Mouse (Mus musculus): ENCODE measurements at regions not wholly inside any gene's neighbourhood (a gene's known extent, or its start where the extent isn't known, plus 50 kb on each side); places are given as distances from the start of the nearest gene placed in this dataset.

DNA sequence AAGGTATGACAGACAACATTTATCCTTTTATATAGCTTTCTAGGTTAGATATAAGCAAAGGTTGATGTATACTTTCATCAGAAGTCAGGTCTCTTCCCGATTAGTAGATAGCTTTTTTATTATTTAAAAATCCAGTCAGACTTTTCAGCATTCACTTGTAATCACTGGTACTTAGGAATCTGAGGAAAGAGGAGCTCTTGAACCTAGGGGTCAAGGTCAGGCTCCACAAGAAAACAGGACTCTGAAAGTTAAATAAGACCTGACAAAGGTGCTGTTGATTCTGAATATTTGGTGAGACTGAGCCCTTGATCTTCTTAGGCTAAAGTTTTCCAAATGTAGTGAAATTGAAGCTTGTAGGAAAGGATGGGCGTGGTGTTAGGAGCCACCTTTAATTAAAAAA, 561.0 kb upstream of the A830018L16Rik start:
- H3K4me3 ChIP-seq (replicated peaks in 1 of 3; ENCODE audit: low read depth in 2 of 3, low read length in 2 of 3, poor library complexity in 1 of 3), result no peak overlapping the region
- no peak overlapping the region for H3K4me2 ChIP-seq (ENCODE audit: insufficient read depth, low read depth, poor library complexity, severe bottlenecking)
- no peak overlapping the region for H3K9ac ChIP-seq (ENCODE audit: insufficient read depth, low read depth)
- no peaks in the 10 kb centered on the region for H3K79me2 ChIP-seq (replicated peaks; ENCODE audit: control insufficient read depth, extremely low read depth, insufficient read depth, poor library complexity, severe bottlenecking)
- no peaks in the 10 kb centered on the region for H3K36me3 ChIP-seq (replicated peaks in 1 of 2; ENCODE audit: control insufficient read depth in 1 of 2, insufficient read depth in 1 of 2, low read length in 1 of 2)
- no peak for DNase-seq (ENCODE audit: extremely low read depth)
- TF ChIP-seq ZKSCAN1 (IDR thresholded peaks at IDR 0.05; ENCODE audit: borderline replicate concordance, low read depth, low read length) (no peak), CTCF (conservative IDR thresholded peaks at IDR 0.05 in 1 of 2, IDR thresholded peaks at IDR 0.05 in 1 of 2; ENCODE audit: low read depth in 2 of 2, low read length in 2 of 2) (no peak), ETS1 (conservative IDR thresholded peaks at IDR 0.05; ENCODE audit: low read depth, low read length) (no peak), BHLHE40 (IDR thresholded peaks at IDR 0.05; ENCODE audit: low read depth, low read length) (no peak), USF1 (IDR thresholded peaks at IDR 0.05; ENCODE audit: low read depth, low read length) (no peak), MAZ (IDR thresholded peaks at IDR 0.05; ENCODE audit: low read depth, low read length) (no peak), SIN3A (IDR thresholded peaks at IDR 0.05; ENCODE audit: low read length) (no peak), MYC (IDR thresholded peaks at IDR 0.05; ENCODE audit: low read depth, low read length) (no peak)
- H3K27me3 ChIP-seq (replicated peaks), result no peaks in the 10 kb centered on the region
- H3K4me1 ChIP-seq (ENCODE audit: control insufficient read depth in 1 of 2, insufficient read depth in 2 of 2), result no peaks in the 10 kb centered on the region
- in situ Hi-C loops (cut with MboI; ENCODE audit: low pct_ligation_motif_present, low pct_unique_long_range_greater_than_20kb, low sequenced_read_pairs), result no loop called here
- no peak overlapping the region for H3K27ac ChIP-seq (ENCODE audit: insufficient read depth, low read depth)
- H3K9me3 ChIP-seq (replicated peaks; ENCODE audit: low read length), result no peaks in the 10 kb centered on the region
- dilution Hi-C loops (cut with MboI; ENCODE audit: extremely low pct_ligation_motif_present, extremely low pct_unique_long_range_greater_than_20kb, low sequenced_read_pairs), result no loop called here

DNA sequence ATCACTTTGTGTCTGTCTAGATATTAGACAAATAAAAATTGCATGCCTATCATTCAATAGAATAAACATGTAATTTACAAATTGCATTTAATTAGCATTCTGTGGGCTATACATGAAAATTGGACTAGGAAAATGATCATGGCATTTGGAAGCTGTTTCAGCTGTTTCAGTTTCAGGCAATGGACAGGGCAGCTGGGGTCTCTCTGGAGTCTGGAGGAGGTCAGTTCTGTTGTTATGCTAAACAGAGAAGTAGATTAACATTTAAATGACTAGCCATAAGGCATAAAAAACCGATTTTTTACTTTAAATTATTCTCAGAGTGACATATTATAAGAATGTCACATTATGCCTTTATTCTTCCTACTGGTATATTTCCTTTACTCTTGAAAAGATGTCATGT, 559.4 kb upstream of the A830018L16Rik start:
- no peak for DNase-seq (ENCODE audit: extremely low read depth)
- dilution Hi-C loops (cut with MboI; ENCODE audit: extremely low pct_ligation_motif_present, extremely low pct_unique_long_range_greater_than_20kb, low sequenced_read_pairs) (no loop called here), in situ Hi-C loops (cut with MboI; ENCODE audit: low pct_ligation_motif_present, low pct_unique_long_range_greater_than_20kb, low sequenced_read_pairs) (no loop called here)
- TF ChIP-seq RAD21 (IDR thresholded peaks at IDR 0.05; ENCODE audit: low read depth, low read length), result no peak
- no peak for TF ChIP-seq GABPA (IDR thresholded peaks at IDR 0.05; ENCODE audit: insufficient replicate concordance, low read depth, low read length)
- no peak for TF ChIP-seq ZNF384 (IDR thresholded peaks at IDR 0.05; ENCODE audit: low read depth, low read length)
- TF ChIP-seq ELF1 (IDR thresholded peaks at IDR 0.05; ENCODE audit: low read depth, low read length), result no peak
- TF ChIP-seq ZC3H11A (IDR thresholded peaks at IDR 0.05; ENCODE audit: low read depth, low read length), result no peak
- TF ChIP-seq BHLHE40 (IDR thresholded peaks at IDR 0.05; ENCODE audit: low read depth, low read length), result no peak
- H3K4me2 ChIP-seq (ENCODE audit: insufficient read depth, low read depth, poor library complexity, severe bottlenecking), result no peak overlapping the region
- no peaks in the 10 kb centered on the region for H3K9me3 ChIP-seq (replicated peaks; ENCODE audit: low read length)
- no peaks in the 10 kb centered on the region for H3K79me2 ChIP-seq (replicated peaks; ENCODE audit: control insufficient read depth, extremely low read depth, insufficient read depth, poor library complexity, severe bottlenecking)
- H3K36me3 ChIP-seq (replicated peaks in 1 of 2; ENCODE audit: control insufficient read depth in 1 of 2, insufficient read depth in 1 of 2, low read length in 1 of 2), result no peaks in the 10 kb centered on the region
- no peak overlapping the region for H3K4me3 ChIP-seq (replicated peaks in 1 of 3; ENCODE audit: low read depth in 2 of 3, low read length in 2 of 3, poor library complexity in 1 of 3)
- H3K4me1 ChIP-seq (ENCODE audit: control insufficient read depth in 1 of 2, insufficient read depth in 2 of 2), result no peaks in the 10 kb centered on the region
- no peak overlapping the region for H3K27ac ChIP-seq (ENCODE audit: insufficient read depth, low read depth)
- no peaks in the 10 kb centered on the region for H3K27me3 ChIP-seq (replicated peaks)
- H3K9ac ChIP-seq (ENCODE audit: insufficient read depth, low read depth), result no peak overlapping the region

GRCm38 (mm10) chr1:10871163-10871853, 542.6 kb upstream of the A830018L16Rik start:
- dilution Hi-C loops (cut with MboI; ENCODE audit: extremely low pct_ligation_motif_present, extremely low pct_unique_long_range_greater_than_20kb, low sequenced_read_pairs), result no loop called here

More at GRCm38 (mm10) chr1:10871163-10871853, 542.6 kb upstream of the A830018L16Rik start:
- Histone ChIP-seq H3K36me3 (replicated peaks in 1 of 2; ENCODE audit: control insufficient read depth in 1 of 2, insufficient read depth in 1 of 2, low read length in 1 of 2) (no peaks in the 10 kb centered on the region), H3K4me3 (replicated peaks in 1 of 3; ENCODE audit: low read depth in 2 of 3, low read length in 2 of 3, poor library complexity in 1 of 3) (no peak overlapping the region), H3K9me3 (replicated peaks; ENCODE audit: low read length) (no peaks in the 10 kb centered on the region), H3K4me2 (ENCODE audit: insufficient read depth, low read depth, poor library complexity, severe bottlenecking) (no peak overlapping the region), H3K79me2 (replicated peaks; ENCODE audit: control insufficient read depth, extremely low read depth, insufficient read depth, poor library complexity, severe bottlenecking) (no peaks in the 10 kb centered on the region), H3K27ac (ENCODE audit: insufficient read depth, low read depth) (no peak overlapping the region), H3K4me1 (ENCODE audit: control insufficient read depth in 1 of 2, insufficient read depth in 2 of 2) (no peaks in the 10 kb centered on the region), H3K9ac (ENCODE audit: insufficient read depth, low read depth) (no peak overlapping the region), H3K27me3 (replicated peaks) (no peaks in the 10 kb centered on the region)
- DNase-seq (ENCODE audit: extremely low read depth), result no peak
- in situ Hi-C loops (cut with MboI; ENCODE audit: low pct_ligation_motif_present, low pct_unique_long_range_greater_than_20kb, low sequenced_read_pairs), result no loop called here
- TF ChIP-seq MEF2A (IDR thresholded peaks at IDR 0.05; ENCODE audit: borderline replicate concordance, low read depth, low read length), result no peak
- TF ChIP-seq JUND (conservative IDR thresholded peaks at IDR 0.05; ENCODE audit: low read depth, low read length), result no peak
- no peak for TF ChIP-seq MAFK (IDR thresholded peaks at IDR 0.05; ENCODE audit: insufficient replicate concordance, low read length)
- TF ChIP-seq MYC (IDR thresholded peaks at IDR 0.05; ENCODE audit: low read depth, low read length), result no peak
- TF ChIP-seq POLR2A (IDR thresholded peaks at IDR 0.05; ENCODE audit: low read depth, low read length), result no peak
- no peak for TF ChIP-seq ZMIZ1 (IDR thresholded peaks at IDR 0.05; ENCODE audit: low read depth, low read length)
- no peak for TF ChIP-seq GABPA (IDR thresholded peaks at IDR 0.05; ENCODE audit: insufficient replicate concordance, low read depth, low read length)
- TF ChIP-seq USF1 (IDR thresholded peaks at IDR 0.05; ENCODE audit: low read depth, low read length), result no peak
- no peak for TF ChIP-seq TBP (conservative IDR thresholded peaks at IDR 0.05; ENCODE audit: low read depth, low read length)
- TF ChIP-seq NRF1 (IDR thresholded peaks at IDR 0.05; ENCODE audit: low read depth, low read length), result no peak
- TF ChIP-seq CHD1 (IDR thresholded peaks at IDR 0.05; ENCODE audit: low read depth, low read length), result no peak
- TF ChIP-seq JUN (IDR thresholded peaks at IDR 0.05; ENCODE audit: insufficient read depth, low read depth, low read length), result no peak
- TF ChIP-seq SIN3A (IDR thresholded peaks at IDR 0.05; ENCODE audit: low read length), result no peak
- TF ChIP-seq RCOR1 (conservative IDR thresholded peaks at IDR 0.05; ENCODE audit: low read depth, low read length), result no peak
- TF ChIP-seq POLR2AphosphoS2 (IDR thresholded peaks at IDR 0.05; ENCODE audit: low read depth, low read length), result no peak
- TF ChIP-seq EP300 (IDR thresholded peaks at IDR 0.05; ENCODE audit: low read length), result no peak

Measured in CH12.LX (cell line).